Mouse (Mus musculus) G1E (cell line): ENCODE data around the gene Hist1h2ah.
"Not testable (repeated sequence)": the region's sequence is repeated elsewhere in the genome, so short reads cannot be mapped to it uniquely, and the experiment has no call there.

ENCODE experiments used
- CTCF ChIP-seq: IDR thresholded peaks from 2 replicates; pipeline ENCODE4 v1.5.1; 2012; ENCODE audit warnings: low read depth, low read length, inconsistent platforms, mixed read lengths
- GATA1 ChIP-seq: IDR thresholded peaks from 2 replicates; pipeline ENCODE4 v1.6.1; 2012; ENCODE audit warnings: borderline replicate concordance, low read length, inconsistent platforms, mixed read lengths

DNA sequence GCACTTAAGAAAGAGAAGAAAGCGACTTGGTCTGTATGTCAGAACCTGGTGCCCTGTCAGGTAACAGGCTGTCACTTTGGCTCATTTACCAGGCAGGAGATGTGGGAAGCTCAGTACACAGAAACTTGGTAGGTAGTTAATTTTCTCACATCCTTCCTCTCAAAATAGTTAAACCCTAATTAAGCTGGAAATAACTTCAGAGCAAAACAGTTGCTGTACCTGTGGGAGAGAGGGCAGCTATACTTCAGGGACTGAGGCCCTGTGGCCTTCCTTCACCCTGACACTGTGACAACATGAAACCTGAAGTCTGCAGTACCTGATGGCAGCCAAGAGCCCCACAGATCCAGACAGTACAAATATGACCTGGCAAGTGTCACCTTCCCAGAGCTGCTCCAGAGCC, 48.8 kb upstream of the Hist1h2ah start, which contains the start of gene Vmn1r188:
- TF ChIP-seq CTCF, GATA1: not testable (repeated sequence)
